Mouse (Mus musculus) embryonic facial prominence, embryonic 11.5 days (tissue): ENCODE results near the gene Esd. TPM values are rescaled to one million over a fixed set of nuclear protein-coding genes. Genes with fewer than 3 reads are reported as not detected.

Source experiments
- polyA plus RNA-seq: library from polyadenylated mRNA; unstranded; fragments of >200 nt; fragmentation: Nextera tagmentation; extraction: Ambion mirVana; gene quantifications from 2 replicates; pipeline ENCODE4 v1.2.1, GENCODE M21; 2014

The Esd gene
- polyA plus RNA-seq, 1 experiment from 2014 or later = 412 TPM

Other genes with a start within 250 kb of the Esd start
- 0.31 and 0.32 TPM in 2 replicates for gene Htr2a, start 91.5 kb upstream of the Esd start, polyA plus RNA-seq
- gene Lrch1, start 215.6 kb downstream of the Esd start, polyA plus RNA-seq = 10.1 and 10.4 TPM in 2 replicates